Mouse (Mus musculus): ENCODE results near the gene Clasp1.

GRCm38 (mm10) chr1:118498311-118498710, 109.5 kb downstream of the Clasp1 start:
- peak; percentile 81 for TF ChIP-seq CTCF (IDR thresholded peaks at IDR 0.05; ENCODE audit: extremely low read depth, insufficient read depth, low read length)
- TF ChIP-seq POLR2A (IDR thresholded peaks at IDR 0.05; ENCODE audit: extremely low read depth, insufficient read depth, low read length), result no peak

All from cortical plate, adult 2 months (tissue).